Mouse (Mus musculus): Measurements from ENCODE around the gene H2afx.

GRCm38 (mm10) chr9:44338574-44338973, 4.1 kb downstream of the H2afx start:
- TF ChIP-seq MAX (IDR thresholded peaks at IDR 0.05) (no peak), CTCF (IDR thresholded peaks at IDR 0.05; ENCODE audit: control insufficient read depth, insufficient read depth, insufficient read length) (no peak), CEBPB (IDR thresholded peaks at IDR 0.05; ENCODE audit: low read depth) (no peak), MYOG (IDR thresholded peaks at IDR 0.05; ENCODE audit: control insufficient read depth, extremely low read depth, insufficient read length) (no peak), FOSL1 (IDR thresholded peaks at IDR 0.05; ENCODE audit: insufficient read depth, low read length, poor library complexity, severe bottlenecking) (no peak)

Data from C2C12 (cell line).